Mouse (Mus musculus): ENCODE results near the gene Atxn1.

Atxn1 gene

GRCm38 (mm10) chr13:45832695-45833350 lies 132.0 kb downstream of the Atxn1 start:
- DNase-seq (ENCODE audit: low read depth in 1 of 2, low spot score in 2 of 2), result no peak

DNA sequence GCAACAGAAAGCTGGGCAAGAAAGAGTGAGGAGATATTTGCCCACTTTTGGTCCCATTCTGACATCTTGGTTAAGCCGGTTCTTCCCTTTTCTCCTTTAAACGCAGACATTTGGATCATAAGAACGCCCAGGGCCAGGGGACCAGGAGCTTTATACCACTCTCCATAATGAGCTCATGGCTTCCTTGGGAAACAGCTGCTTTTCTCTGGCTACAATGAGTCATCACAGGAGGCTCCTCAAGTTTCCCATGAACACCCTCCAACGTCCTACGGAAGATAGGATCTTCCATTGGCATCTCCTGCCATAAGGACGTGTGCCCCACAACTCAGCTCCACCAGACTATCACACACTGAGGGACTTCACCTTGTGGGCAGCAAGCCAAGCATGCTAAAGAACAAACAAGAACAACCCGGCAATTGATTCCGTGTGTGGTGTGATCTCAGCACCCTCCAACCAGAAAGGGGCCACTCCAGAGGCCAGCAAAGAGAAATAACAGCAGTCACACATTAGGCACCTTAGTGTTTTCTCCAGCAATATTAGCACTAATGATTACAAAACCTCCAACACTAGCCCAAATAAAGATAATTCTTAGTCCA lies 135.4 kb downstream of the Atxn1 start:
- no peak for DNase-seq (ENCODE audit: low read depth in 1 of 2, low spot score in 2 of 2)

DNA sequence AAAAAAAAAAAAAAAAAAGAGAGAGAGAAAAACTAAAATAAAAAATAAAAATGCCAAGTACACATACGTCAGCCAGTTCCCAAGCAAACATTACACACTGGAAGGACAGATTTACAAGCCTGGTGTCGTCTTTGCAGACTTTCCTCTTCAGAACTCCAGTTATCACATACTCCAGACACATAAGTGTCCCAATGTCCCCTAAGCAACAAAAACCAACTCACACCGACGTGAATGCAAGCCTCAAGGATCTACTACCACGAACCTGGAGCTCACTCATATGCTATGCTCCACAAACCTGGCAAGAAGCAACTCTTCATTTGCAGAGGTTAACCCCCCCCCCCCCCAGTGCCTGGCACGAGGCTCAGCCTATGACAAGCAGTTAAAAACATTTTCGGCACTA lies 136.8 kb downstream of the Atxn1 start:
- DNase-seq (ENCODE audit: low read depth in 1 of 2, low spot score in 2 of 2), result no peak

- no peak for DNase-seq (ENCODE audit: low read depth in 1 of 2, low spot score in 2 of 2)
Observed at GRCm38 (mm10) chr13:45827619-45828018, 137.2 kb downstream of the Atxn1 start.

DNA sequence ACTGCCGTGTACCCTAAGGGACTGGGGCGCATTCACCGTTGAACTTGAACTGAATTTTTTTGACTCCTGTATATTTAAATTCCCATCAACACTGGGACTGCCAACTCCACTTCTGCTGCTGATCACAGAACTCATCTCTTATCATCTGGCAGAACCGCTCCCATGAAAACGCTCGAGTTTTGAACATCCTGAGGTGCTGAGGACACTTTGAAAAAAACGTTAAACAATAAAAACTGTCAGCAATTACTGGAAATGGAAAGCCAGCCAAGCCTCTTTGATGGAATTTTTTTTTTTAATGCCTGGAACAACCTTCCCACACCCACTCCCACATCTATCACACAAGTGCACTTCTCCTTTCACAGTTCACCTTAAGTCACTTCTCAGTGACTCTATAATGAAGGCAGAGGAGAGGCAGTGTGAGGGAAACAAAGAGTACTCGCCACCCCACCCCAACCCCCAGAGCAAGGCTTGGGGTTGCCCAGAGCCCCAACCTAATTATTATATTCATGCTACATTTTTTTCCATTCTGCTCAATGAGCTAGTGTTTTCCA lies 137.7 kb downstream of the Atxn1 start:
- DNase-seq (ENCODE audit: low read depth in 1 of 2, low spot score in 2 of 2), result no peak

GRCm38 (mm10) chr13:45822491-45822829 lies 142.3 kb downstream of the Atxn1 start:
- no peak for DNase-seq (ENCODE audit: low read depth in 1 of 2, low spot score in 2 of 2)

DNA sequence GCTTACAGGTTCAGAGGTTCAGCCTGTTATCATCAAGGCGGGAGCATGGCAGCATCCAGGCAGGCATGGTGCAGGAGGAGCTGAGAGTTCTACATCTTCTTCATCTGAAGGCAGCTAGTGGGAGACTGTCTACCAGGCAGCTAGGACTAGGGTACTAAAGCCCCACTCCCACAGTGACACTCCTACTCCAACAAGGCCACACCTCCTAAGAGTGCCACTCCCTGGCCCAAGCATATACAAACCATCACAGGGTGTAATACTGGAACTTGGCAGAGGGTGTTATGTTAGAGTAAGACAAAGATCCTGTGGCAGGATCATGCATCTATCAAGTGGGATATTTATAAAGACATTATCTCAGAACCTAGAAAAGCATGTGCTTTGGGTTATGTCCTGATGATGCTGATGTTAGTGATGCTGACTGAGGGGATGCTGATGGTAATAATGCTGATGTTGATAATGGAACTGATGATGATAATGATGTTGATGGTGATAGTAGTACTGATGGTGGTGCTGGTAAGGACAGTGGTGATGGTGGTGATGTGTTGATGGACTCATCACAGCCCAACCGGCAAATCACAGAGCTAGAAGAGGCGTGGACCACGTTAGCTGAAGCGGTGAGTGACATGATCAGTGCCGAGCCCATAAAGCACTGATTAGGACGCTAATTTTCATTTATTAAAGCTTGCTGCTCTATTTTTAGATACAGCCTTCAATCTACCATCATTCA lies 142.9 kb downstream of the Atxn1 start:
- DNase-seq (ENCODE audit: low read depth in 1 of 2, low spot score in 2 of 2), result no peak

DNA sequence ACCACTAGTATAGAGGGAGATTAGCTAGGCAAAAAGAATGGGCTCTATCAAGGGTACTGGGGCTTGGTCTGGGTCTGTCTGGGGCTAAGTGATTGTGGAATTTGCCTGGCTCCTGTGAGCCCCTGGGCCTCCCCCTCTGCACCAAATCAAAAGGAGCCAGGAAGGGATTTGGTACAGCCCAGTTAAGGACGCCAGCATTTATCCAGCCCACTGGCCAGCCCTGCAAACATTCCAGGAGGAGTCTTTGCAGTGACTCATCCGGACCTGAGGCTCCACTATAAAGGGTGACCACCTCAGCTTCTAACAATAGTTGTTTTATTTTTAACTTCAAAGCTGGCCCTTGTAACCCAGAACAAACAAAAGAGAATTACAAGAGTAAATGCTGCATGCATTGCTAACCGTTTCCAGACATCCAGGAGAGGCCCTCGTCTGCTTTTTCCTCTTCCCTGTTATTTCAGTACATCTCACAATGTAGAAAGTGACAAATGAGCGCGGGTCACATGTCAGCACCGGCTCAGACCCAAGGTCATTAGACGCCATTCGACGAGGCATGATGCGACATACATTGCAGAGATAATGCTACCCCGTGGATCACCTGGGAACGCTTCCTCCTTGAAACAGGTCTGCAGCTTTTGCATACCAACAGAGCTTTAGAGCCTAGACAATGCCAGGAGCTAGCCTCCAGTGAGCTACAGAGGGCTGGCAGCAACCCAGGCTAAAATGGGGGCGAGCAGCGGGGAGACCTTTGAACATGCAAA lies 144.2 kb downstream of the Atxn1 start:
- no peak for DNase-seq (ENCODE audit: low read depth in 1 of 2, low spot score in 2 of 2)

DNA sequence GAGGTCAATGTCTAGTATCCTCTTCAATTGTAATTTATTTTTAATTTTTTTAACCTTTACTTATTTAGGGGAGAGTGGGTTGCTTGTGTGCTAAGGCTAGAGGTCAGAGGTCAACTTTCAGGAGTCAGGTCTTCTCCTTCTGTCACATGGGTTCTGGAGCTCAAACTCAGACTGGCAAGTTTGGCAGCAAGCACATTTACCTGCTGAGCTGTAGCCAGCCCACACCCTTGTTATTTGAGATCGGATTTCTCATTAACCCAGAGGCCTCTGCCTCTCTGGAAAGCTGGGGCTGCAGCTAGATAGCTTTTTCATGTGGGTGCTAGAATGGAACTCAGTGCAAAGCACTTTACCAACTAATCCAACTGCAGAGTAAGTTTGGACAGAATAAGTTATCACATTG lies 148.1 kb downstream of the Atxn1 start:
- no peak for DNase-seq (ENCODE audit: low read depth in 1 of 2, low spot score in 2 of 2)

DNA sequence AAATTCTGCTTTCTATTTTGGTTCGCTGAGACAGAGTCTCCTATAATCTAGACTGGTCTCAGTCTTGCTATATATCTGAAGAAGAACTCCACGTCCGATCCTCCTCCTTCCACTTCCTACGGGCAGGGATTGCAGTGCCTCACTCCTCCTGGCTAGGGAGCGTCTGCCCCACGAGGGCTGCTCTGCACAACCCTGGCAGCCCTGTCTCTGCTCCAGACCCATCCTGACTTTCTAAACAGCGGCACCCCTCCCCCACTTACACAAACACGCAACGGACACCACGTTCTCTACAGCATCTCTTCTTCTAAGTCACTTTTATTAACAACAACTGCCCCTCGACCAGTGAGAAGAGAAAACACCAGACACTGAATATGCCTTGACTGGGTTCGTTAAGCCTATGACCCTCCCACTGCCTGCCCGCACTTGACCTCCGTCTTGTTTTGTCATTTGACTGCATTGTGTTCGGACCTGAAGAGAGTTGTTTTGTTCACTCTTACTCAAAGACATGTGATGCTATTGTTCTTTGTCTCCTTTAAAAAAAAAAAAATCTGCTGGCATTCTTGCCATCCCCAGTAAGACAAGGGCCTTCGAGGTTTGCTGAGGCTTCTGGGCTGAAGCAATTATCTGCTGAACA lies 154.9 kb downstream of the Atxn1 start:
- DNase-seq (ENCODE audit: low read depth in 1 of 2, low spot score in 2 of 2), result no peak

DNA sequence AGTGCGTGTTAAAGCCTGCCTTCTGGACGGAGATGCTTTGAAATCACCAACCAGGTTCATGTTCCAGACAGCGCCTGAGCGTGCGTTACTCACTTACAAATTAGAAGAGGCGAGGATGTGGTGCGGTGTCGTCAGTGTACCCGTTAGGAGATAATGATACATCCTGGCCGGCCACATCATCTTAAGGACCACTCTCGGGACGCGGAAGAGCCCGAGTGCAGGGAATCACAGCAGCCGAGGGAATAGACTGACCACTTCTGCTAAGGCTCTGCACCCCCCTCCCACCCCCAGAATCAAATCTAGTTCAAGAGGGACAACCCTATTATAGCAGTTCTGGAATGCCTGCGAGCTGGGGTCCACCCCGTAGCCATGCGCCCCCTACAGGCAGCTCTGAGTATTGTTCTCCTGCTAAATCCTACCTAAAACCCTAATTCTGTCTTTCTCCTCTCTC lies 157.2 kb downstream of the Atxn1 start:
- DNase-seq (ENCODE audit: low read depth in 1 of 2, low spot score in 2 of 2), result no peak

GRCm38 (mm10) chr13:45806600-45807525 lies 157.9 kb downstream of the Atxn1 start:
- no peak for DNase-seq (ENCODE audit: low read depth in 1 of 2, low spot score in 2 of 2)

GRCm38 (mm10) chr13:45805915-45806599 lies 158.8 kb downstream of the Atxn1 start:
- DNase-seq (ENCODE audit: low read depth in 1 of 2, low spot score in 2 of 2), result no peak

GRCm38 (mm10) chr13:45802620-45803410 lies 162.0 kb downstream of the Atxn1 start:
- no peak for DNase-seq (ENCODE audit: low read depth in 1 of 2, low spot score in 2 of 2)

GRCm38 (mm10) chr13:45798248-45798647 lies 166.6 kb downstream of the Atxn1 start:
- no peak for DNase-seq (ENCODE audit: low read depth in 1 of 2, low spot score in 2 of 2)

DNA sequence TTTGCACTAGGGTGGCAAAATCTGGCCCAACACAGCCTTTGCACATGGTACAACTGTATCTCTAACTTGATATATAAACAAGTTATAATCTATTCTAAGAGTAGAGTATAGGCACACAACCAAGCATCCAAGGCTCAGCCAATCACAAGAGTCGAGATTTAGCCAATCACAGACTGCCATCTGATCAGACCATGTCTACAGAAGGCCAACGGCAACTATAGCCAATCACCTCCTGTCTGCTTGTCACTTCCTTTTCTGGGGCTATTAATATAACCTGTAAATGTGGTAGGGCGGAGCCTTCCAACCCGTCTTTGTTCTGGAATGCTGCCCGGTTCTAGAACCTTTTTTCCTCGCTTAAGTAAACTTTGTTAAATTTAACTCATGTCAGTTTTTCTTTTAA lies 167.1 kb downstream of the Atxn1 start:
- DNase-seq (ENCODE audit: low read depth in 1 of 2, low spot score in 2 of 2), result no peak

DNA sequence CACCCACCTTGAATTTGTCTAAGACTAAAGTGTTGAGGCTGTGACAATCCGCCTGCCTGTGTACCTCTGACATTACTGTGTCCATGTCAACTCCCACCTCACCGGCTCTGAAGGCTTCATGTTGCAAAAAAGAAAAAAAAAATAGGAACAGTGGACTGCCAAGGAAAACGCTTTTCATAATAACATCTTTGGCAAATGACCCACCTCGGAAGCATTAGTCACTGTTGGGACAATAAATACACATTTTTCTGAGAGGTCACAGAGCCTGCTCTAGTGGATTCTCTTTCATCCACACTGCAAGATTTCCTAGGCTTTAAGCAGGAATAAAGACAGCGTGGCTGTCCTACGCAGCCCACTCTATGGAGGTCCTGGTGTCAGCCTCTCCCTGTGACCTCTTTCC lies 168.5 kb downstream of the Atxn1 start:
- DNase-seq (ENCODE audit: low read depth in 1 of 2, low spot score in 2 of 2), result no peak

- DNase-seq (ENCODE audit: low read depth in 1 of 2, low spot score in 2 of 2), result no peak
Observed at GRCm38 (mm10) chr13:45793796-45794195, 171.0 kb downstream of the Atxn1 start.

DNA sequence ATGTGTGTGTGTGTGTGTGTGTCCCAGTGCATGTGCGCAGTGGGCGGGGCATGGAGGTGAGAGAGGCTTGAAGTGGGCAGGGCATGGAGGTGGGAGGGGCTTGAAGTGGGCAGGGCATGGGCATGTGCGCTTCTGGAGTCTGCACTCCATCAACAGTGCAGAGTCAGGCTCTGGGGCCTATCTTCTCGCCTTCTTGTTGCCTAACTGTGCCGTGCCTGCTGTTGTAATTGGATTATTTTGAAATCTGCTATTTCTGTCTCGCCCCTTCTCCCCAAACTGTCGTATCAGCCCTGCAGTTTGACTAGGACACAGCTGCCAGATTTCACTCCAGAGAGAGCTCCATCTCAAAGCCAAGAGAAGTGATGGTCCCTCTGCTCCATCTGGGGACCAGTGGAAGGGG lies 178.4 kb downstream of the Atxn1 start:
- no peak for DNase-seq (ENCODE audit: low read depth in 1 of 2, low spot score in 2 of 2)

Data from monocyte, adult 2 months (primary cell).